Mouse (Mus musculus): ENCODE measurements around the gene Slc9a3. TPM values are rescaled to one million over a fixed set of nuclear protein-coding genes. Genes with fewer than 3 reads are reported as not detected.

Slc9a3 gene
- total and polyA plus RNA-seq, 3 experiments = not detected

- no peaks in the 10 kb centered on the region for H3K27me3 ChIP-seq (replicated peaks)
- dilution Hi-C loops (cut with MboI; ENCODE audit: extremely low pct_ligation_motif_present, extremely low pct_unique_long_range_greater_than_20kb, low sequenced_read_pairs) = no loop called here
- TF ChIP-seq JUND (conservative IDR thresholded peaks at IDR 0.05; ENCODE audit: low read depth, low read length) = no peak
- TF ChIP-seq PAX5 (IDR thresholded peaks at IDR 0.05; ENCODE audit: low read length) = no peak
- no peak for TF ChIP-seq RCOR1 (conservative IDR thresholded peaks at IDR 0.05; ENCODE audit: low read depth, low read length)
- TF ChIP-seq ZMIZ1 (IDR thresholded peaks at IDR 0.05; ENCODE audit: low read depth, low read length) = no peak
- no peak for TF ChIP-seq SMC3 (IDR thresholded peaks at IDR 0.05; ENCODE audit: low read depth, low read length)
- TF ChIP-seq TBP (conservative IDR thresholded peaks at IDR 0.05; ENCODE audit: low read depth, low read length) = no peak
- TF ChIP-seq MAX (IDR thresholded peaks at IDR 0.05; ENCODE audit: low read length) = no peak
- TF ChIP-seq ELF1 (IDR thresholded peaks at IDR 0.05; ENCODE audit: low read depth, low read length) = no peak
- TF ChIP-seq NRF1 (IDR thresholded peaks at IDR 0.05; ENCODE audit: low read depth, low read length) = no peak
- no peak for TF ChIP-seq CHD1 (IDR thresholded peaks at IDR 0.05; ENCODE audit: low read depth, low read length)
- TF ChIP-seq MYC (IDR thresholded peaks at IDR 0.05; ENCODE audit: low read depth, low read length) = no peak
- no peak for TF ChIP-seq E2F4 (IDR thresholded peaks at IDR 0.05; ENCODE audit: insufficient replicate concordance, low read depth, low read length)
- no peak for TF ChIP-seq IRF4 (IDR thresholded peaks at IDR 0.05; ENCODE audit: low read depth, low read length)
- no peak for TF ChIP-seq CHD2 (IDR thresholded peaks at IDR 0.05; ENCODE audit: low read length)
- no peak for TF ChIP-seq RAD21 (IDR thresholded peaks at IDR 0.05; ENCODE audit: low read depth, low read length)
- TF ChIP-seq GABPA (IDR thresholded peaks at IDR 0.05; ENCODE audit: insufficient replicate concordance, low read depth, low read length) = no peak
- H3K4me1 ChIP-seq (ENCODE audit: control insufficient read depth in 1 of 2, insufficient read depth in 2 of 2) = no peaks in the 10 kb centered on the region
- H3K4me2 ChIP-seq (ENCODE audit: insufficient read depth, low read depth, poor library complexity, severe bottlenecking) = peak overlapping the region; percentile 9; the same call in 1 of the 2 replicates
- H3K79me2 ChIP-seq (replicated peaks; ENCODE audit: control insufficient read depth, extremely low read depth, insufficient read depth, poor library complexity, severe bottlenecking) = no peaks in the 10 kb centered on the region
- H3K27ac ChIP-seq (ENCODE audit: insufficient read depth, low read depth) = no peak overlapping the region
- no peak overlapping the region; the same call in 1 of the 2 replicates for H3K9ac ChIP-seq (ENCODE audit: insufficient read depth, low read depth)
- H3K9me3 ChIP-seq (replicated peaks; ENCODE audit: low read length) = no peaks in the 10 kb centered on the region
- H3K36me3 ChIP-seq (replicated peaks in 1 of 2; ENCODE audit: control insufficient read depth in 1 of 2, insufficient read depth in 1 of 2, low read length in 1 of 2) = peaks cover 2 to 30% of the 10 kb centered on the region in 2 experiments
- in situ Hi-C loops (cut with MboI; ENCODE audit: low pct_ligation_motif_present, low pct_unique_long_range_greater_than_20kb, low sequenced_read_pairs) = no loop called here
- no peak for DNase-seq (ENCODE audit: extremely low read depth)
- H3K4me3 ChIP-seq (replicated peaks in 1 of 3; ENCODE audit: low read depth in 2 of 3, low read length in 2 of 3, poor library complexity in 1 of 3) = no peak overlapping the region
Observed at GRCm38 (mm10) chr13:74166348-74167056, 45.2 kb downstream of the Slc9a3 start.

- no peaks in the 10 kb centered on the region for H3K79me2 ChIP-seq (replicated peaks; ENCODE audit: control insufficient read depth, extremely low read depth, insufficient read depth, poor library complexity, severe bottlenecking)
- H3K9me3 ChIP-seq (replicated peaks; ENCODE audit: low read length) = no peaks in the 10 kb centered on the region
- dilution Hi-C loops (cut with MboI; ENCODE audit: extremely low pct_ligation_motif_present, extremely low pct_unique_long_range_greater_than_20kb, low sequenced_read_pairs) (no loop called here), in situ Hi-C loops (cut with MboI; ENCODE audit: low pct_ligation_motif_present, low pct_unique_long_range_greater_than_20kb, low sequenced_read_pairs) (no loop called here)
- no peak overlapping the region for H3K9ac ChIP-seq (ENCODE audit: insufficient read depth, low read depth)
- no peaks in the 10 kb centered on the region for H3K27me3 ChIP-seq (replicated peaks)
- no peak overlapping the region for H3K27ac ChIP-seq (ENCODE audit: insufficient read depth, low read depth)
- no peak overlapping the region for H3K4me3 ChIP-seq (replicated peaks in 1 of 3; ENCODE audit: low read depth in 2 of 3, low read length in 2 of 3, poor library complexity in 1 of 3)
- H3K4me1 ChIP-seq (ENCODE audit: control insufficient read depth in 1 of 2, insufficient read depth in 2 of 2) = no peaks in the 10 kb centered on the region
- H3K36me3 ChIP-seq (replicated peaks in 1 of 2; ENCODE audit: control insufficient read depth in 1 of 2, insufficient read depth in 1 of 2, low read length in 1 of 2) = peaks cover 5 to 35% of the 10 kb centered on the region in 2 experiments
- peak overlapping the region; percentile 9; the same call in 1 of the 2 replicates for H3K4me2 ChIP-seq (ENCODE audit: insufficient read depth, low read depth, poor library complexity, severe bottlenecking)
- no peak for TF ChIP-seq E2F4 (IDR thresholded peaks at IDR 0.05; ENCODE audit: insufficient replicate concordance, low read depth, low read length)
- TF ChIP-seq CHD2 (IDR thresholded peaks at IDR 0.05; ENCODE audit: low read length) = no peak
- no peak for TF ChIP-seq MAZ (IDR thresholded peaks at IDR 0.05; ENCODE audit: low read depth, low read length)
- no peak for TF ChIP-seq USF2 (conservative IDR thresholded peaks at IDR 0.05; ENCODE audit: low read depth, low read length)
- no peak for TF ChIP-seq MAFK (IDR thresholded peaks at IDR 0.05; ENCODE audit: insufficient replicate concordance, low read length)
- no peak for TF ChIP-seq PAX5 (IDR thresholded peaks at IDR 0.05; ENCODE audit: low read length)
- no peak for TF ChIP-seq ELF1 (IDR thresholded peaks at IDR 0.05; ENCODE audit: low read depth, low read length)
- no peak for DNase-seq (ENCODE audit: extremely low read depth)
Observed at GRCm38 (mm10) chr13:74167057-74167413, 45.8 kb downstream of the Slc9a3 start.
